Mouse (Mus musculus) thymus, postnatal 0 days (tissue): ENCODE data around the gene Hoxa5. TPM values are rescaled to one million over a fixed set of nuclear protein-coding genes. Genes with fewer than 3 reads are reported as not detected.

Experiments
- DNase-seq: peaks from one replicate; pipeline ENCODE4 v3.0.0-alpha.2; 2015; ENCODE audit warnings: low spot score
- polyA plus RNA-seq: library from polyadenylated mRNA; unstranded; fragments of >200 nt; fragmentation: Nextera tagmentation; extraction: Ambion mirVana; gene quantifications from 2 replicates; pipeline ENCODE4 v1.2.1, GENCODE M21; 2015

Hoxa5 gene
- 0.06 and 0.21 TPM in 2 replicates for polyA plus RNA-seq

- DNase-seq, result no peak
Measured at GRCm38 (mm10) chr6:52204050-52204752, at the start of gene Hoxa5. Gene Hoxa5, minus strand, starts transcription at chr6:52204587.

GRCm38 (mm10) chr6:52253511-52254500, 49.4 kb upstream of the Hoxa5 start:
- no peak for DNase-seq

GRCm38 (mm10) chr6:52252775-52253376, 48.5 kb upstream of the Hoxa5 start:
- DNase-seq, result no peak

- DNase-seq, result no peak
Measured at GRCm38 (mm10) chr6:52252016-52252774, 47.8 kb upstream of the Hoxa5 start.

- no peak for DNase-seq
Measured at GRCm38 (mm10) chr6:52251177-52251879, 46.9 kb upstream of the Hoxa5 start.

GRCm38 (mm10) chr6:52249826-52250225, 45.4 kb upstream of the Hoxa5 start:
- DNase-seq, result no peak

GRCm38 (mm10) chr6:52249415-52249738, 45.0 kb upstream of the Hoxa5 start:
- no peak for DNase-seq

- DNase-seq, result no peak
Measured at GRCm38 (mm10) chr6:52248638-52249414, 44.4 kb upstream of the Hoxa5 start.

- no peak for DNase-seq
Measured at GRCm38 (mm10) chr6:52247766-52248637, 43.6 kb upstream of the Hoxa5 start.

- DNase-seq, result no peak
Measured at GRCm38 (mm10) chr6:52246916-52247315, 42.5 kb upstream of the Hoxa5 start.

- DNase-seq, result no peak
Measured at GRCm38 (mm10) chr6:52246403-52246803, 42.0 kb upstream of the Hoxa5 start.

- DNase-seq, result no peak
Measured at GRCm38 (mm10) chr6:52245757-52246142, 41.4 kb upstream of the Hoxa5 start, which contains the start of gene Hoxa11. Gene Hoxa11, minus strand, starts transcription at chr6:52245810.

GRCm38 (mm10) chr6:52245040-52245756, 40.8 kb upstream of the Hoxa5 start:
- DNase-seq, result no peak

- no peak for DNase-seq
Measured at GRCm38 (mm10) chr6:52244471-52245039, 40.2 kb upstream of the Hoxa5 start.

- DNase-seq, result no peak
Measured at GRCm38 (mm10) chr6:52243681-52244121, 39.3 kb upstream of the Hoxa5 start.

- no peak for DNase-seq
Measured at GRCm38 (mm10) chr6:52242801-52243332, 38.5 kb upstream of the Hoxa5 start.

GRCm38 (mm10) chr6:52241001-52241621, 36.7 kb upstream of the Hoxa5 start:
- no peak for DNase-seq
